Comparison of ENCODE assay signal across 9 mouse cellular contexts in genomic region chr14:57349955-57350354, GRCm38 (mm10).
"Had no signal": no experiment of that assay in that cellular context is flagged by ENCODE, and none has a peak within 500 bp of the region (broad histone marks: within the 10 kb centered on the region; RNA-seq: fewer than 3 reads in every experiment).

No protein-coding gene starts in this region.

- H3K36me3 ChIP-seq: limb, embryonic 12.5 days had no signal

- H3K4me3 ChIP-seq: limb, embryonic 12.5 days had no signal

- H3K27ac ChIP-seq: limb, embryonic 12.5 days had no signal

- H3K4me2 ChIP-seq: limb, embryonic 12.5 days; midbrain, embryonic 11.5 days had no signal

- ATAC-seq: intestine, postnatal 0 days; midbrain, embryonic 16.5 days had no signal

- H3K9me3 ChIP-seq: limb, embryonic 12.5 days had no signal

- H3K27me3 ChIP-seq: limb, embryonic 12.5 days had no signal

- DNase-seq: kidney, adult 8-10 months; kidney, postnatal 25 days; right cerebral cortex, adult 18-20 months; right cerebral cortex, postnatal 25 days; thymus, postnatal 36 days had no signal

- H3K9ac ChIP-seq: limb, embryonic 12.5 days had no signal
